Mouse (Mus musculus): Measurements from ENCODE around the gene Slc29a3.

GRCm38 (mm10) chr10:60720461-60720860, 32.1 kb downstream of the Slc29a3 start:
- no peak for TF ChIP-seq POLR2A (IDR thresholded peaks at IDR 0.05; ENCODE audit: borderline replicate concordance, control insufficient read depth, low read depth, low read length)
- TF ChIP-seq CTCF (IDR thresholded peaks at IDR 0.05; ENCODE audit: control insufficient read depth, insufficient read depth, low read length) = no peak
